In the genomic region with DNA sequence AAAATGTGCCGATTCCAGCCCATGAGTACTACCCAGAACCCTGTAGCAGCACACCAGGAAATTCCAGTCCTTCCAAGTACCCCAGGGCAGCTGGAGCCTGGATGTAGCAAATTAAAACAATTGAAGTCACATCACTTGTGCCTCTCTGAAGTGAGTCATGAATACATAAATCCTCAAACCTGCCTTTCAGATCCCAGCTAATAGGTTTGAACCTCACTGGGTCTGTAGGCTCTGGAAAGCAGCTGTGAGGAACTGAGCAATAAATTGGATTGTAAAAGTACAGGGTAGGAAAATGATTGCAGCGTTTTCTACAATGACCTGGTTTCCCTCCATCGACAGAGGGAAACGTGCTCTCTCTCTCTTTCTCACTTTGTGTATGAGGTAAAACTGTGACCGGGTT, we compare ENCODE assay signal across 11 mouse cellular contexts.
"Had no signal": no experiment of that assay in that cellular context is flagged by ENCODE, and none has a peak within 500 bp of the region (broad histone marks: within the 10 kb centered on the region; RNA-seq: fewer than 3 reads in every experiment).

No protein-coding gene starts in this region.

- ATAC-seq: intestine, embryonic 15.5 days had no signal

- DNase-seq: kidney, adult 18-20 months; kidney, postnatal 10 days; kidney, postnatal 4 days; left cerebral cortex, postnatal 4 days; lung, adult 18-20 months; lung, postnatal 36 days; thymus, postnatal 36 days had no signal

- H3K9me3 ChIP-seq: intestine, embryonic 15.5 days; stomach, embryonic 15.5 days had no signal

- H3K36me3 ChIP-seq: intestine, embryonic 15.5 days; stomach, embryonic 15.5 days had no signal

- H3K9ac ChIP-seq: intestine, embryonic 15.5 days; liver, embryonic 14.5 days; stomach, embryonic 15.5 days had no signal

- H3K27me3 ChIP-seq: intestine, embryonic 15.5 days; stomach, embryonic 15.5 days had no signal

- H3K4me2 ChIP-seq: intestine, embryonic 15.5 days; stomach, embryonic 15.5 days had no signal

- H3K4me1 ChIP-seq: intestine, embryonic 15.5 days; stomach, embryonic 15.5 days had no signal

- H3K4me3 ChIP-seq: intestine, embryonic 15.5 days; layer of hippocampus, adult 2 months; stomach, embryonic 15.5 days had no signal

- H3K27ac ChIP-seq: intestine, embryonic 15.5 days; layer of hippocampus, adult 2 months; liver, embryonic 14.5 days; stomach, embryonic 15.5 days had no signal
